Comparison of ENCODE assay signal across 15 mouse cellular contexts in the genomic region with DNA sequence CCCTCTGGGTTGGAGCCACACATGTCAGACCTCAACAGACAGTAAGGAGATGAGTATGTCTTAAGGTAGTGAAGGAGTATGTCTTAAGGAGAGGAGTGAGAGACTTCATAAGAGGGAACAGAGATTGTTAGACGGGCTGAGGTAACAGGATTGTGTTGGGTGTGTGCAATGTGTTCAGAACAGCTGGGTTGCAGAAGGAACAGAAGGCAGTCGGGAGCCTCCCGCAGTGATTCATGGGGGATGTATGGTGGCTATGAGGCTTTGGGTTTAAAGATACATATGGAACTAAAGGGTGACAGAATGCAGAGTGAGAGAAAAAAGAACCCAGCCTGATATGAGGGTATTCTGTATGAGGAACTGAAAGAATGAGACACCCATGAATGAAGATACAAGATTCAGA.
"Had no signal": no experiment of that assay in that cellular context is flagged by ENCODE, and none has a peak within 500 bp of the region (broad histone marks: within the 10 kb centered on the region; RNA-seq: fewer than 3 reads in every experiment).

No protein-coding gene starts in this region.

- H3K36me3 ChIP-seq: stomach, embryonic 15.5 days had no signal

- H3K9me3 ChIP-seq: limb, embryonic 13.5 days; midbrain, embryonic 10.5 days; neural tube, embryonic 15.5 days; stomach, embryonic 15.5 days had no signal

- H3K4me3 ChIP-seq: limb, embryonic 13.5 days; midbrain, embryonic 10.5 days; myocyte; neural tube, embryonic 15.5 days; stomach, embryonic 15.5 days had no signal

- DNase-seq: kidney, adult 11 months; kidney, postnatal 14 days; lung, adult 18-20 months; midbrain, embryonic 14.5 days; retina, postnatal 1 day; right cerebral cortex, postnatal 4 days; spleen, adult 18-20 months; thymus, adult 2 months; thymus, postnatal 25 days had no signal

- H3K27me3 ChIP-seq: limb, embryonic 13.5 days; neural tube, embryonic 15.5 days; stomach, embryonic 15.5 days had no signal

- H3K4me2 ChIP-seq: limb, embryonic 13.5 days; neural tube, embryonic 15.5 days; stomach, embryonic 15.5 days had no signal

- H3K9ac ChIP-seq: limb, embryonic 13.5 days; liver, embryonic 14.5 days; neural tube, embryonic 15.5 days; stomach, embryonic 15.5 days had no signal

- H3K4me1 ChIP-seq: limb, embryonic 13.5 days; midbrain, embryonic 10.5 days; neural tube, embryonic 15.5 days; stomach, embryonic 15.5 days had no signal

- H3K27ac ChIP-seq: limb, embryonic 13.5 days; liver, embryonic 14.5 days; midbrain, embryonic 10.5 days; neural tube, embryonic 15.5 days; stomach, embryonic 15.5 days had no signal
